ENCODE assay signal across 31 mouse cellular contexts in genomic region chr9:87008507-87008906, GRCm38 (mm10). TPM values are rescaled to one million over a fixed set of nuclear protein-coding genes. Genes with fewer than 3 reads are reported as not detected.
DNase-seq lines count a peak whose midpoint lies in the region; ATAC-seq lines count a peak whose summit lies in the region.
"Had no signal": no experiment of that assay in that cellular context is flagged by ENCODE, and none has a peak within 500 bp of the region (broad histone marks: within the 10 kb centered on the region; RNA-seq: fewer than 3 reads in every experiment).

No protein-coding gene starts in this region.

- H3K4me1 ChIP-seq in forebrain, embryonic 15.5 days = peaks cover 10% of the 10 kb centered on the region; the same call in 1 of the 2 replicates
- no peaks in the 10 kb centered on the region for H3K4me1 ChIP-seq in forebrain, embryonic 12.5 days
- H3K4me1 ChIP-seq: embryonic facial prominence, embryonic 13.5 days had no signal

- H3K27ac ChIP-seq in forebrain, embryonic 15.5 days (replicated peaks) = no peak overlapping the region
- no peak overlapping the region for H3K27ac ChIP-seq in forebrain, embryonic 12.5 days
- H3K27ac ChIP-seq: embryonic facial prominence, embryonic 10.5 days; embryonic facial prominence, embryonic 13.5 days; heart, adult 2 months; heart, embryonic 10.5 days; heart, embryonic 13.5 days; hindbrain, embryonic 14.5 days; hindbrain, postnatal 0 days had no signal

- H3K27me3 ChIP-seq in forebrain, embryonic 15.5 days = no peaks in the 10 kb centered on the region
- H3K27me3 ChIP-seq in forebrain, embryonic 12.5 days = peaks cover 12% of the 10 kb centered on the region; the same call in 1 of the 2 replicates
- H3K27me3 ChIP-seq: CH12.LX had no signal

- no peak overlapping the region for H3K4me2 ChIP-seq in forebrain, embryonic 15.5 days (replicated peaks)
- no peak overlapping the region for H3K4me2 ChIP-seq in forebrain, embryonic 12.5 days
- H3K4me2 ChIP-seq: embryonic facial prominence, embryonic 13.5 days; heart, embryonic 13.5 days; hindbrain, embryonic 14.5 days had no signal

- no peak overlapping the region for H3K4me3 ChIP-seq in forebrain, embryonic 15.5 days
- no peak overlapping the region for H3K4me3 ChIP-seq in forebrain, embryonic 12.5 days (replicated peaks)
- H3K4me3 ChIP-seq: embryonic facial prominence, embryonic 10.5 days; embryonic facial prominence, embryonic 13.5 days; erythroblast, embryonic 14.5 days; heart, adult 2 months; heart, embryonic 10.5 days; heart, embryonic 13.5 days had no signal

- no peak for DNase-seq in frontal cortex, postnatal 36 days (ENCODE audit: low spot score in 2 of 2)
- DNase-seq in brain, adult 2 months (ENCODE audit: low read depth, low spot score) = peak; percentile 63
- DNase-seq in thymus, postnatal 25 days = no peak
- DNase-seq: adrenal gland, postnatal 10 days; adrenal gland, postnatal 36 days; B cell, adult 2 months; cerebellum, adult 11-12 months; cerebellum, adult 8-10 months; cerebellum, postnatal 36 days; embryo, embryonic 11 days; gastrocnemius, postnatal 10 days; gastrocnemius, postnatal 36 days; heart, adult 2 months; heart, postnatal 14 days; heart, postnatal 4 days; kidney, adult 18-20 months had no signal

- peak; percentile 49; the same call in 1 of the 2 replicates for ATAC-seq in forebrain, embryonic 15.5 days (replicated peaks)
- no peak; the same call in 1 of the 2 replicates for ATAC-seq in forebrain, embryonic 12.5 days (ENCODE audit: low FRiP score)
- ATAC-seq in frontal cortex, adult (ENCODE audit: low TSS enrichment) = peak; percentile 84
- ATAC-seq: inflammation-experienced regulatory T-cells, adult 6 months; intestine, embryonic 16.5 days; Patski had no signal

- 44% methylated on average over 6 of the region's 6 CpGs for WGBS in forebrain, embryonic 15.5 days
- WGBS in forebrain, embryonic 12.5 days = 66% methylated on average over 6 of the region's 6 CpGs

- H3K9ac ChIP-seq in forebrain, embryonic 15.5 days (replicated peaks) = no peak overlapping the region
- no peak overlapping the region for H3K9ac ChIP-seq in forebrain, embryonic 12.5 days
- H3K9ac ChIP-seq: embryonic facial prominence, embryonic 13.5 days; heart, embryonic 13.5 days; hindbrain, embryonic 14.5 days had no signal

- H3K9me3 ChIP-seq in forebrain, embryonic 15.5 days = no peaks in the 10 kb centered on the region
- no peaks in the 10 kb centered on the region for H3K9me3 ChIP-seq in forebrain, embryonic 12.5 days
- H3K9me3 ChIP-seq: embryonic facial prominence, embryonic 10.5 days; embryonic facial prominence, embryonic 13.5 days; G1E; heart, embryonic 10.5 days; heart, embryonic 13.5 days had no signal

- H3K36me3 ChIP-seq in forebrain, embryonic 15.5 days = no peaks in the 10 kb centered on the region
- no peaks in the 10 kb centered on the region for H3K36me3 ChIP-seq in forebrain, embryonic 12.5 days (replicated peaks)
- H3K36me3 ChIP-seq: embryonic facial prominence, embryonic 10.5 days; embryonic facial prominence, embryonic 13.5 days; G1E; heart, embryonic 10.5 days; heart, embryonic 13.5 days had no signal

RNA-seq across cellular contexts. Expression of gene Ripply2, which starts 6.8 kb away (rescaled TPM):
- polyA plus RNA-seq in forebrain, embryonic 15.5 days (2015; fragmentation: Nextera tagmentation; extraction: Ambion mirVana) = 5.8 and 6.8 TPM in 2 replicates
- polyA plus RNA-seq in forebrain, embryonic 12.5 days (2016; fragmentation: Nextera tagmentation; extraction: Ambion mirVana) = 2.2 and 2.5 TPM in 2 replicates
- polyA plus RNA-seq: embryonic facial prominence, embryonic 10.5 days; embryonic facial prominence, embryonic 13.5 days; erythroblast, embryonic 14.5 days; G1E; heart, adult 2 months; inflammation-experienced regulatory T-cells, adult 6 months; Patski had no signal

RNA-seq across cellular contexts. Expression of gene Cyb5r4, which starts 13.3 kb away (rescaled TPM):
- polyA plus RNA-seq in forebrain, embryonic 15.5 days (2015; fragmentation: Nextera tagmentation; extraction: Ambion mirVana) = 70.3 and 76.9 TPM in 2 replicates
- polyA plus RNA-seq in forebrain, embryonic 12.5 days (2016; fragmentation: Nextera tagmentation; extraction: Ambion mirVana) = 105 and 108 TPM in 2 replicates
